Mouse (Mus musculus) ES-E14 (cell line): ENCODE data around the gene Cyp2u1.

Experiments used
- MAFK ChIP-seq: IDR thresholded peaks from 2 replicates; pipeline ENCODE4 v1.6.1; 2014; ENCODE audit warnings: mild to moderate bottlenecking, low read depth, low read length, inconsistent platforms; ENCODE audit not compliant: insufficient read depth
- ZNF384 ChIP-seq: IDR thresholded peaks from 2 replicates; pipeline ENCODE4 v1.6.1; 2012; ENCODE audit warnings: low read depth, low read length, inconsistent platforms

DNA sequence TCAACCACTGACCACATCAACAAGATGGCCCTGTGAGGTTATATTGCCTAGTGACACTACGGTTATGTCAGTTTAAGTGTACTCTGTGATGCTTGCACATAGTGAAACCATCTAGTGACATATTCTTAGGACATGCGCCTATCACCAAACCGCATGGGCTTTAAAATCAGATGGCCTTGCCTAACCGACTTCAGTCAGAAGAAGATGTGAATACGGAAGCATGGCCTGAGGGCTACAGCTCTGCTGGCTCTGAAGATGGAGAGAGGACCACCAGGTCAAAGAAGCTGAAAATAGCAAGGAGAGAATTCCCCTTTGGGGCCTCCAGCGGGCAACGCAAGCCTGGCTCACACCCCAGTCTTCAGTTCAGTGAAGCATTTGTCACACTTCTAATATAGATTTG lies 6.1 kb downstream of the Cyp2u1 start:
- TF ChIP-seq MAFK, result no peak
- no peak for TF ChIP-seq ZNF384
